Mouse (Mus musculus): ENCODE results near the gene Togaram1. TPM values are rescaled to one million over a fixed set of nuclear protein-coding genes. Genes with fewer than 3 reads are reported as not detected.

Gene Togaram1
- polyA plus RNA-seq, 1 experiment from 2014 or later: 28.5 TPM

DNA sequence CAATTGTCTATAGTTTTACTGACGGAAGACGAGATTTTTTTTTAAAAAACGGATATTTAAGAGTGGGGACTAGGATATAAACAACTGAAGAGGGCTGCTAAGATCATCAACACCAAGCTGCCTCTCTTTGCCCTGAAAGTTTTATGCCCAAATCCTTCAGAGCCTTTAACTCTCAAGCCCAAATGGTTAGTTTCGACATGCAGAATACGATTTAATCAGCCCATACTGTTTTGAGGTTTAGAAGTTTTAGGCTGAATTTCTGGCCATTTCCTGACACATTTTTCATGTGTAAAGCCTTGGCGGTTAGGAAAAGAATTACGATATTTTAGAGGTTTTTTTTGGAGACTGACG is 70.2 kb downstream of the Togaram1 start:
- no peak for ATAC-seq (ENCODE audit: low FRiP score, low TSS enrichment)

GRCm38 (mm10) chr12:65036190-65036870 is 70.7 kb downstream of the Togaram1 start, which contains the start of gene Prpf39:
Gene Prpf39 (plus strand): TSS chr12:65036333.
- Histone ChIP-seq H3K4me1 (ENCODE audit: control insufficient read depth, insufficient read depth, low read length) (peaks cover 19% of the 10 kb centered on the region), H3K9ac (replicated peaks; ENCODE audit: low read length) (peak within 1 kb of the TSS; percentile 82), H3K9me3 (ENCODE audit: control insufficient read depth, low read length) (no peaks in the 10 kb centered on the region), H3K36me3 (ENCODE audit: control insufficient read depth, insufficient read depth, low read length) (no peaks in the 10 kb centered on the region), H3K4me2 (ENCODE audit: low read length) (peak within 1 kb of the TSS; percentile 65), H3K4me3 (replicated peaks; ENCODE audit: low read depth, low read length) (peak within 1 kb of the TSS; percentile 97), H3K27me3 (ENCODE audit: control insufficient read depth, insufficient read depth, low read length) (no peaks in the 10 kb centered on the region), H3K27ac (replicated peaks; ENCODE audit: low read depth, low read length) (peak within 1 kb of the TSS; percentile 83)
- WGBS: under 1% methylated on average over 63 of the region's 65 CpGs
- DNase-seq (peak; percentile 97), ATAC-seq (ENCODE audit: low FRiP score, low TSS enrichment) (peak; percentile 95)

More for the DNA sequence above, 70.2 kb downstream of the Togaram1 start:
- Histone ChIP-seq H3K4me3 (replicated peaks; ENCODE audit: low read depth, low read length) (peak overlapping the region; percentile 97), H3K36me3 (ENCODE audit: control insufficient read depth, insufficient read depth, low read length) (no peaks in the 10 kb centered on the region), H3K9me3 (ENCODE audit: control insufficient read depth, low read length) (no peaks in the 10 kb centered on the region), H3K27ac (replicated peaks; ENCODE audit: low read depth, low read length) (no peak overlapping the region), H3K4me1 (ENCODE audit: control insufficient read depth, insufficient read depth, low read length) (peaks cover 19% of the 10 kb centered on the region), H3K4me2 (ENCODE audit: low read length) (peak overlapping the region; percentile 65), H3K27me3 (ENCODE audit: control insufficient read depth, insufficient read depth, low read length) (no peaks in the 10 kb centered on the region), H3K9ac (replicated peaks; ENCODE audit: low read length) (no peak overlapping the region)
- no peak for DNase-seq
- WGBS: 47% methylated on average over 8 of the region's 8 CpGs

DNA sequence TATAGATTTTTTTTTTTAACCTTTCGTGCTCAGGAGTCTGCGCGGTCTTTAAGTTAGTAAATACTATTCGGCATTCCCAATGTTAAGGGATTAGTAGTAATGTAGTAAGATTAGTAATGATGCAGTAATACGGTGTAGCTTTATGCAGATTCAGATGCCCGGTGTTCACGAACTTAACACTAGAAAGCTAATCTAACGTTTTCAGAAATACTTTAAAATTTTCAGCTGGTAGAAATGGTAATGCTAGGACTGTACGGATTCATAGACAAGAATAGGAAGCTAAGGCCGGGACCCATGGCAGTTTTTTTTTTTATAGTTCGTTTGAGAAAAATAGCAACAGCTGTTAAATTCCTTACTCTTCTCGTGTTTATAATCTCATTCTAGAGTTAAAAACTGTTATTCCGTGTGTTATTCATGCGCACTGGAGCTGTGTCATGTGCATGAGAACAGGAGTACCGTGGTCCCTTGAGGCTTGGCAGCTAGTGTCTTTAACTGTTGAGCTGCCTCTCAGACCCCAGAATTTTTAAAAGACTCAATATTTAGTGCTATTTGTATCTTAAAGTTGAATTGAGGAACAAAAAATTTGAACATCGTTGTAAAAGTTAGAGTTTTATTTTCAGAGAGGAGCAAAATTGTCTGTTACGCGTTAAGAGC is 71.4 kb downstream of the Togaram1 start:
- ATAC-seq (ENCODE audit: low FRiP score, low TSS enrichment) (no peak), DNase-seq (peak; percentile 50)
- Histone ChIP-seq H3K27ac (replicated peaks; ENCODE audit: low read depth, low read length) (no peak overlapping the region), H3K4me2 (ENCODE audit: low read length) (peak overlapping the region; percentile 65), H3K9me3 (ENCODE audit: control insufficient read depth, low read length) (no peaks in the 10 kb centered on the region), H3K36me3 (ENCODE audit: control insufficient read depth, insufficient read depth, low read length) (no peaks in the 10 kb centered on the region), H3K4me1 (ENCODE audit: control insufficient read depth, insufficient read depth, low read length) (peaks cover 19% of the 10 kb centered on the region), H3K27me3 (ENCODE audit: control insufficient read depth, insufficient read depth, low read length) (no peaks in the 10 kb centered on the region), H3K9ac (replicated peaks; ENCODE audit: low read length) (peak overlapping the region; percentile 82; the same call in 1 of the 2 replicates), H3K4me3 (replicated peaks; ENCODE audit: low read depth, low read length) (peak overlapping the region; percentile 97)
- 18% methylated on average over 18 of the region's 18 CpGs for WGBS

DNA sequence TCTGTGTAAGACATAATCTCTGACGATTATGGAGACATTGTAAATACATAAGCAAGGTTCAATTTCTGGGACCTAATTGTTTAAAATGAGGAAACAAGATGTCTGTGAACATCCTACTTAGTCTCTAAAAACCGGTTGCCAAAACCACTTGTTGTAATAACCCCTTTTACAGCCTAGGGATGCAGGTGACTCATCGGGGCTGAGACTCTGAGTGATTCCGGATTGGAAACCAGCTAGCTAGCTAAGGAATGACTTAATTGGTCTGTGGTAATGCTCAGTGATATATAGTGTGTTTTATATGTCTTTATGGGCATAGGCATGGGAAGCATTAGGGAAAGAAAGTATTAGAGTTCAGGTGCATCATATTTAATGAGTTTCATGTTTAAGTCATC is 71.9 kb downstream of the Togaram1 start:
- H3K4me3 ChIP-seq (replicated peaks; ENCODE audit: low read depth, low read length): peak overlapping the region; percentile 97

GRCm38 (mm10) chr12:65048799-65049198 is 83.2 kb downstream of the Togaram1 start:
- ATAC-seq (ENCODE audit: low FRiP score, low TSS enrichment): no peak

More for the DNA sequence above, 71.9 kb downstream of the Togaram1 start:
- DNase-seq: peak; percentile 5
- Histone ChIP-seq H3K27me3 (ENCODE audit: control insufficient read depth, insufficient read depth, low read length) (no peaks in the 10 kb centered on the region), H3K9ac (replicated peaks; ENCODE audit: low read length) (peak overlapping the region; percentile 7; the same call in 1 of the 2 replicates), H3K27ac (replicated peaks; ENCODE audit: low read depth, low read length) (no peak overlapping the region), H3K36me3 (ENCODE audit: control insufficient read depth, insufficient read depth, low read length) (peaks cover 5% of the 10 kb centered on the region; the same call in 1 of the 2 replicates), H3K4me1 (ENCODE audit: control insufficient read depth, insufficient read depth, low read length) (peaks cover 19% of the 10 kb centered on the region), H3K4me2 (ENCODE audit: low read length) (peak overlapping the region; percentile 65), H3K9me3 (ENCODE audit: control insufficient read depth, low read length) (no peaks in the 10 kb centered on the region)
- ATAC-seq (ENCODE audit: low FRiP score, low TSS enrichment): no peak
- 57% methylated on average over 4 of the region's 4 CpGs for WGBS

DNA sequence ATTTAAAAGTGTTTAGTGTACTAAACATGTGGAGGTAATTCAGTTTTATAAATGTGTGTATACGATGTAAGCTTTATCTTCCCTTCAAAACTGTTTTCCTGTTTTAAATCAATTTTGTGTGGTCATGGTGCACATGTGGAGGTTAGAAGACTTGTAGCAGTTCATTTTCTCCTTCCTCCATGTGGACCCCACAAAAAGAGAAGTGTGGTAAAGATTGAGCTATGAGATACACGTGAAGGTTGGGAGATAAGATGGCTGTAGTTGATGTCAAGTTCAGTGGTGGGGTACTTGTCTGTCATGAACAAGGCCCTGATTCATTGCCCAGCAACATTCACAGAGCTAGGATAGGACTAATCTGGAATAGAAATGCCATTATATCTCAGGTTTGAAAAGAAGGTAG is 92.6 kb downstream of the Togaram1 start:
- H3K4me3 ChIP-seq (replicated peaks; ENCODE audit: low read depth, low read length): no peak overlapping the region
- no peaks in the 10 kb centered on the region for H3K4me1 ChIP-seq (ENCODE audit: control insufficient read depth, insufficient read depth, low read length)
- H3K27ac ChIP-seq (replicated peaks; ENCODE audit: low read depth, low read length): no peak overlapping the region
- H3K9me3 ChIP-seq (ENCODE audit: control insufficient read depth, low read length): no peaks in the 10 kb centered on the region
- no peak overlapping the region for H3K4me2 ChIP-seq (ENCODE audit: low read length)
- no peaks in the 10 kb centered on the region for H3K27me3 ChIP-seq (ENCODE audit: control insufficient read depth, insufficient read depth, low read length)
- no peak overlapping the region for H3K9ac ChIP-seq (replicated peaks; ENCODE audit: low read length)
- H3K36me3 ChIP-seq (ENCODE audit: control insufficient read depth, insufficient read depth, low read length): peaks cover 75% of the 10 kb centered on the region
- ATAC-seq (ENCODE audit: low FRiP score, low TSS enrichment) (no peak), DNase-seq (no peak)
- WGBS: 86% methylated on average over 2 of the region's 2 CpGs

More at GRCm38 (mm10) chr12:65048799-65049198, 83.2 kb downstream of the Togaram1 start:
- no peak for DNase-seq
- H3K4me2 ChIP-seq (ENCODE audit: low read length): no peak overlapping the region
- no peaks in the 10 kb centered on the region for H3K27me3 ChIP-seq (ENCODE audit: control insufficient read depth, insufficient read depth, low read length)
- H3K9ac ChIP-seq (replicated peaks; ENCODE audit: low read length): no peak overlapping the region
- no peak overlapping the region for H3K4me3 ChIP-seq (replicated peaks; ENCODE audit: low read depth, low read length)
- no peaks in the 10 kb centered on the region for H3K9me3 ChIP-seq (ENCODE audit: control insufficient read depth, low read length)
- peaks cover 39% of the 10 kb centered on the region for H3K36me3 ChIP-seq (ENCODE audit: control insufficient read depth, insufficient read depth, low read length)
- H3K4me1 ChIP-seq (ENCODE audit: control insufficient read depth, insufficient read depth, low read length): no peaks in the 10 kb centered on the region
- H3K27ac ChIP-seq (replicated peaks; ENCODE audit: low read depth, low read length): no peak overlapping the region

DNA sequence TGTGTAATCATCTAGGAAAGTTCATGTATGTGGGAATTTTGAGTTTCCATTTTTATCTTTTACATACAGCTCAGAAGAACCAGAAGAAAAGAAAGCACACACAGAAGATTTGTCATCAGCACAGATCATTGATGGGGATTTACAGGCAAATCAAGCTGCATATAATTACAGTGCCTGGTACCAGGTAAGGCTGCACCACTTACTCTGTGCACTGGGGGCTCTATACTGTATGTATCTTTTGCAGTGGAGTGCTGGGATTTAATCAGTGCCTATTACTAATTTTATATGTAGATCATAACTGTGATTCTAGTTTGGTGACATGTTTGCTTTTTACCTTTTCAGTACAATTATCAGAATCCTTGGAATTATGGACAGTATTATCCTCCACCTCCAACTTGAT is 95.5 kb downstream of the Togaram1 start:
- Histone ChIP-seq H3K4me2 (ENCODE audit: low read length) (no peak overlapping the region), H3K4me1 (ENCODE audit: control insufficient read depth, insufficient read depth, low read length) (no peaks in the 10 kb centered on the region), H3K9ac (replicated peaks; ENCODE audit: low read length) (no peak overlapping the region), H3K36me3 (ENCODE audit: control insufficient read depth, insufficient read depth, low read length) (peaks cover 78% of the 10 kb centered on the region), H3K9me3 (ENCODE audit: control insufficient read depth, low read length) (no peaks in the 10 kb centered on the region), H3K4me3 (replicated peaks; ENCODE audit: low read depth, low read length) (no peak overlapping the region), H3K27me3 (ENCODE audit: control insufficient read depth, insufficient read depth, low read length) (no peaks in the 10 kb centered on the region), H3K27ac (replicated peaks; ENCODE audit: low read depth, low read length) (no peak overlapping the region)
- no peak for DNase-seq
- ATAC-seq (ENCODE audit: low FRiP score, low TSS enrichment): no peak

DNA sequence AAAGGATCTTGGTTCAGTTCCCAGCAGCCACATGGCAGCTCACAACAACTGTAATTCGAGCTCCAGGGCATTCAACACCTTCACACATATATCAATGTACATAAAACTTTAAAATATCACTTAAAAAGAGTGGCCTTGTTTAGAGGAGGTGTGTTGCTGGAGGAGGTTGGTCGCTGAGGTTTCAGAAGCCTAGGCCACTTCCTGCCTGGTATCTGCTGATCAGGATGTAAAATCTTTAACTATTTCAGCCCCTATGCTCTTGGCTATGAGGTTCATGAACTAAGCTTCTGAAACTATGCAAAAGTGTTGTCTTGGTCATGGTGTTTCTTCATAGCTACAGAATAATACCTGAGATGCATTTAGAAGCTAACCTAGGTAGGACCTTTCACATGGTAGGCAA is 99.6 kb downstream of the Togaram1 start:
- Histone ChIP-seq H3K4me3 (replicated peaks; ENCODE audit: low read depth, low read length) (no peak overlapping the region), H3K27me3 (ENCODE audit: control insufficient read depth, insufficient read depth, low read length) (no peaks in the 10 kb centered on the region), H3K9me3 (ENCODE audit: control insufficient read depth, low read length) (no peaks in the 10 kb centered on the region), H3K36me3 (ENCODE audit: control insufficient read depth, insufficient read depth, low read length) (peaks cover 75% of the 10 kb centered on the region), H3K9ac (replicated peaks; ENCODE audit: low read length) (no peak overlapping the region), H3K4me2 (ENCODE audit: low read length) (no peak overlapping the region), H3K27ac (replicated peaks; ENCODE audit: low read depth, low read length) (no peak overlapping the region), H3K4me1 (ENCODE audit: control insufficient read depth, insufficient read depth, low read length) (no peaks in the 10 kb centered on the region)
- 87% methylated on average over 2 of the region's 2 CpGs for WGBS
- DNase-seq (no peak), ATAC-seq (ENCODE audit: low FRiP score, low TSS enrichment) (no peak)

- Histone ChIP-seq H3K27me3 (ENCODE audit: control insufficient read depth, insufficient read depth, low read length) (no peaks in the 10 kb centered on the region), H3K4me2 (ENCODE audit: low read length) (no peak overlapping the region), H3K36me3 (ENCODE audit: control insufficient read depth, insufficient read depth, low read length) (peaks cover 65% of the 10 kb centered on the region), H3K4me1 (ENCODE audit: control insufficient read depth, insufficient read depth, low read length) (no peaks in the 10 kb centered on the region), H3K9me3 (ENCODE audit: control insufficient read depth, low read length) (no peaks in the 10 kb centered on the region), H3K4me3 (replicated peaks; ENCODE audit: low read depth, low read length) (no peak overlapping the region), H3K27ac (replicated peaks; ENCODE audit: low read depth, low read length) (no peak overlapping the region), H3K9ac (replicated peaks; ENCODE audit: low read length) (no peak overlapping the region)
- no peak for DNase-seq
- WGBS: 78% methylated on average over 3 of the region's 3 CpGs
- no peak for ATAC-seq (ENCODE audit: low FRiP score, low TSS enrichment)
Measured at GRCm38 (mm10) chr12:65066234-65066633, 100.6 kb downstream of the Togaram1 start.
